Mouse (Mus musculus) spleen, embryonic (tissue): ENCODE results near the gene Pgm3.
"Not testable (repeated sequence)": the region's sequence is repeated elsewhere in the genome, so short reads cannot be mapped to it uniquely, and the experiment has no call there.

ENCODE experiments used
- CTCF ChIA-PET: fragments of 350-600 bp; sonication (Branson Sonifier 250); formaldehyde crosslinking; loops from one replicate; lab custom pipeline; 2022; lab: Charles Lee

Pgm3 gene

DNA sequence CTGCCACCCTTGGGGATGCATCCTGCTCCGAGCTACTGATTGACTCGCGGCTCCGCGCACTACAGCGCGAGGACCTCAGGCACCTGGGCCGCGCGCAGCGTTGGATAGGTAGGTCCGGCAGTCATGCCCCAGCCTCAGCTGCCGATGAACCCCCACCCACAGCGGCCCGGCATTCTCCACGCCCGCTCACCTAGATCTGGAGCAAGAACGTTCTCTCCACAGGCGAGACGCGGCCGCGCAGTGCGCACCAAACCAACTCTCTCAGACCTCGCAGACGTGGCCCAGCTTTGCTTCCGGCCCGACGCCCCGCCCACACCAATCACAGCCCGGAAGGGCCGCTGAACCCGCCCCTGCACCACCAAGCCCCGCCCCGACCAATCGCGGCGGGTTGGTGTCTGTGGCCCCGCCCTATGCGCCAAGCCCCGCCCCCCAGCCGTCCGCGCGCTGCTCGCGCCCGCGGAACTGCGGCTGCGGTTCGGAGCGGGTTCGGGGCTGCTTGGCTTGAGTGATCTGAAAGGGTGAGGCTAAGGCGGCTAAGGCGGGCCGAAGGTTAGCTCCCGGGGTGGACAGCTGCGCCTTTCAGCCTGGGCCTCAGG lies at the start of gene Pgm3, which contains the start of gene Rwdd2a:
TSS of gene Pgm3 (minus strand) at position 303 of the 596 bp plus-strand sequence.
TSS of gene Rwdd2a (plus strand) at position 452 of the 596 bp plus-strand sequence.
- CTCF ChIA-PET = interaction anchor here (1.0 to 1.2 kb wide), 2 partner anchors 103 to 107 kb away, joined by 4 to 5 read pairs; partner anchors contain the start of gene Ube2cbp

DNA sequence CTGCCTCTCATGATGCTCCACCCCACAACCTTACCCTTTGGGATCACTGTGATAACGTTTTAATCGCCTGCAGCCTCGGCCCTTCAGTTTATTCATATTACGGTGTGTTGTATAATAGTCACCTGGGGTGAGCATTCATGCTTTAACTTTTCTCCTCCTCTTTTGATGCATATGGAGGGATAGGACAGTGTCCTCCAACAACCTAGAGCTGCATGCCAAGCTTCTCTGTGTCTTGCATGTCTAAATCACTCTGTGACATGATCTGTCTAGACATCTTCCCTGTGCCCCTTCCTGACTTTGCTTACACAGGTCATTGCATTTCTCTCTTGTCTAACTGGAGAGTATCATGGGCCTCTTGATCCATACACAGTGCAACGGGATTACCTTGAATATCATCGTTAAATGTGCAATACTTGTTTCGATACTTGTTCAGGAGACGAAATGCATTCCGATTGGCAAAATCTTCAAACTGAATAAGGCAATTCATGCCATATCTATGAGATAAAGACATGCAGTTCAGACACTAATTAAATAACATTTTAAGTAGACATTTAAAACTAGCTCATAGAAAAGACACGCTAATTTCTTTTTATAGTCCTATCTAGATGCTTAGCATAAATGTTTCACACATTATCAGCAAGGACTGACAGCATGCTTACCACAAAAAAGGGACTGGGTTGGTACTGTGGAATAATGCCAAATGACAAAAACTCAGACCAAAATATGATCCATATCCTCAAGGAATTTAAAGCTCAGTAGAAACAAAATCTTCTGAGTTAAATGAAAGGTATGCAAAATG lies 47.9 kb upstream of the Pgm3 start:
- CTCF ChIA-PET = no interaction called here

DNA sequence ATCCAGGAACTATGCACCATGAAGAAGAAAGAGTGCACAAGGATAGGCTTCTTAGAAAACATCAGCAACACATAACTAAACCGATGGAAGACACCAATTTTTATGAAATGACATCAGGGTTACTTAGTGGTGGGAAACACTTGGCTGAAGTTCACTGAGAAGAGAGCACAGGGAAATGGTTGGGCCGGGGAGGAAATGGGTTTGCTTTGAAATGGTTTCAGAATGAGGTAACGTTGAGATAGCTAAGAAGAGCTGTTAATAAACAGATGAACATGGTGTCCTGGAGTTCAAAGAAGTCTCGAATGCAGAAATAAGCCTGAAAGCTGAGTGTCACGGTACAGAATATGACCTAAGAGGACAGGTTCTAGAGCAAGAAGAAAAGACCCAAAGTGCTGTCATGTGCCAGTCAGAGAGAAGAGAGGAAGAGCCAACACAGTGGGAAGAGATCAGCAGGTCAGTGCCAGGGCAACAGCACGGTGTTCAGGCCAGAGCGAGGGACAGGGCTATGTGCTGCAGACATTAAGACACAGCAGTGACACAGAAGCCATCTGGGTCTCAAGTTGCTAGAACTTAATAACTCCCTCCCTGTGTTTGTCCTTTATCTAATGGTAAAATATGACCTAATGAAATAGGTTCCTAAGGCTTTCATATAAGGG lies 46.3 kb upstream of the Pgm3 start:
- CTCF ChIA-PET = no interaction called here

DNA sequence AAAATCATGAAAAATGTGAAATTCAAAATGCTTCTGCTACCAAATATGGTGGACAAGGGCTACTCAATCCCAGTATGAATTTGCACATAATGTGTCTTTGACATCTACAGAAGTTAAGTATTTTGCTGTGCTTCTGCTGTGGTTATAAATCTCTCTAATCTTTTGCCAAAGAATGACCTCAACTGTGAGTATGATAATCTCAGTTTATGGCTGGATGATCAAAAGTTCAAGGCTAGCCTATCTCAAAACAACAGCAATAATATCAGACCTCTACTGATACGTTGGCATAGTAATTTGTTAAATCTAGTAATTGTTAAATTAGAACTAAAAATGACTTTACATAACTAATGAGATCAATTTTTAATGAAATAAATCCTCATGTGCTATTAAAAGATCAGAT lies 44.1 kb upstream of the Pgm3 start:
- CTCF ChIA-PET = no interaction called here

DNA sequence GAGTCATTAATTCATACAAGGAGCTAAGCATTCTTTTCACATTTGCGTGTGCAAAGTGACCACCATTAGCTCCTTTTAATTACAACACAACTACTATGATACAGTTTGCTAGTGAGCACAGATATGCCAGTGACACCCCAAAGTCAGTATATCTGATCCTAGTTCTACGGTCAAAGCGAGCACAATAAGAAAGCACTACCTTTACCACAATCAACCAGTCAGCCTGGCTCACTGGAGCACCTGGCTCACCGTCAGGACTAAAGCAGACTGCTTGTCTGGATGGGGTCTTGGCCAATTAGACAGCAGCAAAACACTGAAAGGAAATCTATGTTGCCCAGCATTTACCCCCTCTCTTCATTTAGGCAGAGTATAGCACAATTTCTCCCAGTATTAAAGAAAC lies 40.4 kb upstream of the Pgm3 start:
- CTCF ChIA-PET = no interaction called here

DNA sequence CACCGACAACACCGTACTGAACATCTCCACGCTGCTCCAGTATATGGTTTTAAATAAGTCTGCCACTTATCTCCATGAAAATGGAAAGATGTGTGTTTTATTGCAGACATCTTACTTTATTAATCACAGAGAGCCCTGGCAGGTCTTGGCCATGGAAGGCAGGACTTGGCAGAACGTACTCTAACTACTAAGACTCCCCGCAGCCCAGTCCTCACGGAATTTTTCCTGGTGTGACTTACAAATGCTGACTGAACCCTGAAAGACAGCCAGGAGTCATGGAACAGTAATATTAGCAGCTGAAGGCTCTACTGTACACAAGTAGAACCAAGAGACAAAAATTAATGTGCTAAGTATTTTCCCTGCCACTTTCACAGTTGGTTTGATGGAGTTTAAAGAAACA lies 34.1 kb upstream of the Pgm3 start:
- CTCF ChIA-PET = no interaction called here

DNA sequence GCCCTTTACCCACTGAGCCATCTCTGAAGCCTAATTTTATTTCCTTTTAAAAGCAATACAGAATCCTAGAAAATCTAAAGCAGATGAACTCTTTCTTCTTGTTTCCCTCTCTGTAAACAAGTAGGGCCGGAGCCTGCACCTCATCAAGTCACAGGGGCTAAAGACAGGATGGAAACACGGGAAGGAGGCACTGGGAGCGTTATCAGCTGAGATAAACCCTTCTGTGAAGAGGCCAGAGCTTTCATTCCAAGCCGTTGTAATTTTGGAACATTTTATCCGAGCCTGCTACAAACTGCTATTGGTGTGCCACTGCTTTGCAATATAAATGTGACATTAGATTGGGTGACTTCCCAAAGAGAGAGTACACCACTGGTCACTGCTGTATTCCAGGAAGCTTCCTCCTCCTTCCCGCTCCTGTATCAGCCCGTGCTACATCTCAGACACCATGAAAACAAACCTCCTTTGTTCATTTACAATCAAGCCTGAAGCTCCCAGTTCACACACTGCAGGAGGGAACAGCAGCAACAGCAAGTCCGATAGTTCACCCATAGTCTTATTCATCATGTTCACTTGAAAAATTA lies 28.2 kb upstream of the Pgm3 start:
- CTCF ChIA-PET = no interaction called here

DNA sequence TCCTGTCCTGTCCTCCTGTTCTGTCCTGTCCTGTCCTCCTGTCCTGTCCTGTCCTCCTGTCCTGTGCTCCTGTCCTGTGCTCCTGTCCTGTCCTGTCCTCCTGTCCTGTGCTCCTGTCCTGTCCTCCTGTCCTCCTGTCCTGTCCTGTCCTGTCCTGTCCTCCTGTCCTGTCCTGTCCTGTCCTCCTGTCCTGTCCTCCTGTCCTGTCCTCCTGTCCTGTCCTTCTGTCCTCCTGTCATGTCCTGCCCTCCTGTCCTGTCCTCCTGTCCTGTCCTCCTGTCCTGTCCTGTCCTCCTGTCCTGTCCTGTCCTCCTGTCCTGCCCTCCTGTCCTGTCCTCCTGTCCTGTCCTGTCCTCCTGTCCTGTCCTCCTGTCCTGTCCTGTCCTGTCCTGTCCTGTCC lies 25.3 kb upstream of the Pgm3 start:
- CTCF ChIA-PET = not testable (repeated sequence)

DNA sequence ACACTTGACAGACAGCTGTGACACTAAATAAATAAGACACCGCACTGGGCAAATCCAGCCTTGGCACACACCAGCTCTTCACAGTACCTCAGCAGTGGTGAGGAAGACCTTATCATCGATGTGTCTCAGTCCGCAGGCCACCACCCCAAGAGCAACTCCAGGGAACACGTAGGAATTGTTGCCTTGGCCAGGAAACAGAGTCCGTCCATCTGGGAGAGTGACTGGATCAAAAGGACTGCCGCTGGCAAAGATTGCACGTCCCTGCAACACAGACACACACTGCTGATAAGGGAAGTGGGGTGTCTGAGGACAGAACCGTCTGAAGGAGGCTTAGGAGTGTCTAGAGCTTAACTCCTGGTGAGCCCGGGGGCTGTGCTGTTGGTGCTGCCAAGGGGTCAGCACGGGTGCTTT lies 22.7 kb upstream of the Pgm3 start:
- CTCF ChIA-PET = not testable (repeated sequence)

DNA sequence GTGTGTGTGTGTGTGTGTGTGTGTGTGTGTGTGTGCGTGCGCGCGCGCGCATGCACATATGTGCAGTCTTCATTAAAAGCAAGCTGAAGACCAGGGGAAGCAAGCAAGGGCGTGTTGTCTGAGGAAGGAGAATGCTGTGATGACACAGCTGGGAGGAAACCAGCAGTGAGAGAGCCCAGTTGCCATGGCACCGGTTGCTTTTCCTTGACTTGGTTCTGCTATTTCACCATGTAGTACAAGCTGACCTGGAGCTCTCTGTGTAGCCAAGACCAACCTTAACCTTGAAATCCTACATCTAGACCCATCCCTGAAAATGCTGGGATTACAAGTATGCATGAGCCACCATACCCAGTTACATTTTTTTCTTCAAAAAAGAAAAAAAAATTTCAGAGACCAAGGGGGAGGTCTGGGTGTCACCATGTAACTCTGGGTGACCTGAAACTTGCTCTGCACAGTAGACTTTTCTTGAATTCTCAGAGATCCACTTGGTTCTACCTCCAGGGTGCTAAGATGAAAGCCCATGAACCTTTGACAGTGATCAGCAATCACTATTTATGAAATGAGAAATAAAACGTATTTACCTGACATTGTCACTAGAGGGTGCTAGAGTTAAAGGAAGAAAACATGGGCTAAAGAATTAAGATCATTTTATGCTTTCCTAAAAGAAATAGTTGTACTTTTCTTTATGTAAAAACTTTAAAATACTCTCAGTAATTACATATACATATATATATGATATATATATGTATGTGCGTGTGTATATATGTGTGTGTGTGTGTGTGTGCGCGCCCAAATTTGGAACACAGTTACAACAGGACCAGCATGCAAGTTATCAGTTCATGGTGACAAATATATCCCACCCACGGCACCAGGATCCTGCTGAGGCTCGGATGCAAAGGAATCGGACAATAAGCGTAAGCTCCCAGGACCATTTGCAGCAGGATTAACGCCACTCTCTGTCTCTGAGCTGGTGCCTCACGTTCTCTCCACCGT lies 21.3 kb upstream of the Pgm3 start:
- CTCF ChIA-PET = no interaction called here

DNA sequence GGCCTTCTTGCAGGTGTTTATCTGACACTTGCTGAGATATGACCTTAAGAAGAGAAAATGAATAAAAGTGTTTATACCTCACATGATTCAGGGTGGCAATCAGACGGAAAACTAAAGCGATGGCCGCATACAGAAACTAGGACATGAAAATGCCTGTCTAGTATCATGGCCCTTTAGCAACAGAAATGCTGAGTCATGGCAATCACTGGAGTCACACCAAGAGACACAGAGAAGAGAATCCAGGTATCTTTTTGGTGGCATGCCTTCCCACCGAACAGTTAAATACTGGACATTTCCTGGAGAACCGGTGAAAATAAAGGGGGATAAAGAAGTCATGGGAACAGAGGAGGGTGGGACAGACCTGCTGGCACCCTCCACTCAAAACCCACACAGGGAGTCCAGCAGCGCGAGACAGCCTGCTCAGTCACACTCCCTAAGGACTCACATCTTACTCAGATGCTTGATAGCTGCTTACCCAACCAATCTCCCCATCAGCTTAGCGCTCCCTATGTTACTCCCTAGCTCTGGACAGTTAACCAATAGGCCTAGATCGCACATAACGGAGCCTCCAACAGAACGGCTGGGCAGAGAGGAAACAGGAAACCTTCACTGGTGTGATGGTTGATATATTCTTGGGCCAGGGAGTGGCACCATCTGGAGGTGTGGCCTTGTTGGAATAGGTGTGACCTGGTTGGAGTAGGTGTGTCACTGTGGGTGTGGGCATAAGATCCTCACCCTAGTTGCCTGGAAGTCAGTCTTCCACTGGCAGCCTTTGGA lies 15.6 kb upstream of the Pgm3 start:
- CTCF ChIA-PET = no interaction called here

DNA sequence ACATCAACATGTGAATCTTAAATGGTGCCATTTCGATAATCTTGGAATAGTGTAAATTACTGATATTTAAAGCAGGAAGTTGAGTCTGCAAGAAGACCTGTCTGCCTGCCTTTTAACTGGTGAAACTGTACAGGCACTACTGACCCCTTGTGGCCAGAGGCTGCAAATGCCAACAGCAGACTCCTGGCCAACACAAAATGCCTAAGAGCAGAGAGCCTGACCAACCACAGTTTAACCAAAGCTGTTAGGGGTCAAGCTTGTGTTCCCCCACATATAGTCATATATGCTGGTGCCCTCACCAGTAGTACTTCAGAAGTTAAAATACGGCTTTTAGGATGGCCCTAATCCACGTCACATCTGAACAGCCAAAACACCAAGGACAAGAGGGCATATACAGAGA lies 12.1 kb upstream of the Pgm3 start:
- CTCF ChIA-PET = interaction anchor here (0.5 kb wide), 1 partner anchor 14 kb away, joined by 4 read pairs; no protein-coding TSS in a partner anchor

DNA sequence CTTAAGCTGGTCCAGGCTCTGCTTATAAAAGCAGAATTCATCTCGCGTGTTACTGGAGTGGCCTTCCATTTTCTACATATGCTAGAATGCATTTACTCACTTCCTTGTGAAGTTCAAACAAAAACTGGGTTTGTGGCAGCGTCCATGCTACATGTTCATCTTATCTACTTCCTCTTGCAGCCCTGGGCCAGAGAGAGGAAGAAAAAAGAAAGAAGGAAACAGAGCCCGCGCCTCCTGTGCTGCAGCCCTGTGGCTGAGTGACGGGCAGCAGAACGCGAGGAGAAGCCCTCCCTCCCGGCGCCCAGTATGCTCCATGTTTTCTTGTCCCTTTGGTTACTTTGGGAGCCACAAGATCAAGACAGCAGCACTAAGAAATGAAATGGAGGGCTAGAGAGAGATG lies 8.0 kb upstream of the Pgm3 start:
- CTCF ChIA-PET = no interaction called here

DNA sequence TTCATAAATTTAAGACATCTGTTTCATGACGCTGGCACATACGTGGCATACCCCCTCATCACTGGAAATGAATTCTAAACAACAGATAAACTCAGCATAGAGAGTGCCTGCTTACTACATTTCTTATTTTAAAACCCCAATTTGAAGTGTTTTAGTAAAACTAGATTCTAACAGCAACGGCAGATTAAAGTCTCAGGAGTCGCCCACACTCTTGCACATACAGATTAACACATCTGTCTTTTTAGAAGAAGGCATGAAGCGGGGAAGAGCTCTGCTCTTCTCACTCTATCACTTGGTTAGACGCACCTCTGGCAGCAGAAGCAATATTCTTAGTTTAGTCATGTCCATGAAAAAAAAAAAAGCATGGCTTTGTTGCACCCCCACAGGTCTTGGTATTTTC lies 3.5 kb upstream of the Pgm3 start:
- CTCF ChIA-PET = interaction anchor here (0.6 kb wide), 1 partner anchor 9 kb away, joined by 5 read pairs; no protein-coding TSS in a partner anchor

DNA sequence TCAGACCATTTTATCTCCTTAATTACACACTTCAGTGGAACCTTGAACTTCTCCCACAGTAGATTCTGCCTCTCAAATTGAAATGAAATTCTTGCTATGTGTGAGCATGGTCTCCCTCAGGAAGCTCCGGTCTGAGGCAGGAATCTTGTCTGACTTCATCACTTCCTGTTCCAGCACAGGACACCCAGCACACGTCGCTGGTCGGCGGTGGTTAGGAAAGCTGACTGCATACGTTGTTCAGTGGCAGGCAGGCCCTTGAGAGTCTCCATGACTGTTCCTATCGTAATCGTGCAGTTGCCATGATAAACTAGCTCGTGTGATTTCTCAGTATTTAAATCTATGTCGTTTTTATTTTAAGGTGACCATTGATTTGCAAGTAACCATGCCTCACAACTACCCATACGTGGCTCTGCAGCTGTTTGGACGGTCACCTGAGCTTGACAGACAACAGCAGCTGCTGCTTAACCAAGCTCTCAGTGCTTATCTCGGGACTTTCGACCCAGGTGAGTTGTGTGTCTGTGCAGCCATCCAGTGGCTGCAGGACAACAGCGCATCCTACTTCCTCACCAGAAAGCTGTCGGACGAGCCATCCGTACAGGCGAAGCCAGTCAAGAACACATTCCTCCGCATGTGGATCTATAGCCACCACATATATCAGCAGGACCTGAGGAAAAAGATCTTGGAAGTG lies 2.1 kb upstream of the Pgm3 start:
- CTCF ChIA-PET = no interaction called here

DNA sequence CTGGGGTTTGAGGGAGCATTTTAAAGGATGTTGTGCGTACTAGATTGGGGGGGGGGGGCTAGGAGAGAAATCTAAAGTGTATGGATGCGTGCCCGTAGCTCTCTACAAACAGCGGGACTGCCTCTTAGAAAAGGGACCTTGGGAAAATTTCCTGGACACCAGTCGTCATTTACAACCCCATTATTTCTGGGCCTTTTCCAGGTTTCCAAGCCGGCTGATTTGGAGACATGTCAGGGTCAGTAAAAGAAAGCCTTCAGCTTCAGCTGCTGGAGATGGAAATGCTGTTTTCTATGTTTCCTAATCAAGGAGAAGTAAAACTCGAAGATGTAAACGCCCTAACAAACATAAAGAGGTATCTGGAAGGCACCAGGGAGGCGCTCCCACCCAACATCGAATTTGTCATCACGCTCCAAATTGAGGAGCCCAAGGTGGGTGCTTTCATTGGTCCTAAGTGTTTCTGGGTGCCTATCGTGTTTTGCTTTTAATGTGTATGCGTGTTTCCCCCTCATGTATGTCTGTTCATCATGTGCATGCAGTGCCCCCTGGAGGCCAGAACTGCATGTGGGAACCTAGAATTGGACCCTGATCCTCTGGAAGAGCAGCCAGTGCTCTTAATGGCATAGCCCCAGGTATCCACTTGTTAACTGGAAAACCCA lies 1.1 kb upstream of the Pgm3 start:
- CTCF ChIA-PET = interaction anchor here (0.9 kb wide), 1 partner anchor 41 kb away, joined by 4 read pairs; no protein-coding TSS in a partner anchor

DNA sequence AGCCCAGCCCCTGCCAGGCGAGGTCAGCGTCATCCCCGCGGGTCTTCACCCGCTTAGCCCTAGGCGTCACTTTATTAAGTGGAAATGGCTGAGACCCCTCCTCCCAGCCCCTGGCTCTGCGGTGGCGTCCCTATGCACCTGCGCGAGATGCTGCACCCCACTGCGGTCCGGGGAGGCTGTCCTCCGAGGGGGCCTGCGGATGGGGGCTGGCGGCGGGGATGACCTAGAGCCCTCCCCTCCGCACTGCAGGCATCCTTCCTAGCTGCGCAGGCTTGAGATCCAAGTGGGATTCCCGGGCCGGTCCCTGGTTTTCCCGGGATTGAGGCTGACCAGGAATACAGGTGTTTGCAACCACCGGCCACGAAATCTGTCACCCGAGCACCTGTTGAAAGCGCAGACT lies 554 bp upstream of the Pgm3 start:
- CTCF ChIA-PET = interaction anchor here (0.9 to 1.0 kb wide), 2 partner anchors 42 to 104 kb away, joined by 4 read pairs; no protein-coding TSS in a partner anchor

DNA sequence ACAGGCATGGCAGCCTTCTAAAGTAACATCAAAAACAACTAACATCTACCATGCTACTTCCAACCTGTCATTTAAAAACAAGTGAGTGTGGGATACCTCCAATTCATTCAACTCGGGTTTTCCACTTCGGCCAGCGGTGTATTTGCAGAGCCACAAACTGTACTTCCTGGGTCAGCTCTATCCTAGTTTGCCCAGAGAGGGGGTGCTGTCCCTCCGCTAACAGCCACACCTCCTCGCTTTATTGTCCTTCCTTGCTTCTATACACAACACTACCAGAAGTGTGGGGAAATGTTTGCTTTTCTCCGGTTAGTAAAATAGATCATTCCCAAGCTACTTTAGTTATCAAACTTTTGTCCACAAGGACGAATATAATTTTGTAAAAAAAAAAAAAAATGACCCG lies 696 bp downstream of the Pgm3 start:
- CTCF ChIA-PET = interaction anchor here (0.7 to 1.2 kb wide), 3 partner anchors 102 to 812 kb away, joined by 4 to 5 read pairs (median 4); partner anchors contain the start of gene Ube2cbp
